Mouse (Mus musculus) cerebellum, postnatal 14 days (tissue): ENCODE data around the gene Sox5.

Experiments used
- DNase-seq, 2 experiments: peaks; one replicate each; pipeline ENCODE4 v3.0.0; 2021; ENCODE audit warnings: mixed read lengths in 2 of 2

Gene Sox5

DNA sequence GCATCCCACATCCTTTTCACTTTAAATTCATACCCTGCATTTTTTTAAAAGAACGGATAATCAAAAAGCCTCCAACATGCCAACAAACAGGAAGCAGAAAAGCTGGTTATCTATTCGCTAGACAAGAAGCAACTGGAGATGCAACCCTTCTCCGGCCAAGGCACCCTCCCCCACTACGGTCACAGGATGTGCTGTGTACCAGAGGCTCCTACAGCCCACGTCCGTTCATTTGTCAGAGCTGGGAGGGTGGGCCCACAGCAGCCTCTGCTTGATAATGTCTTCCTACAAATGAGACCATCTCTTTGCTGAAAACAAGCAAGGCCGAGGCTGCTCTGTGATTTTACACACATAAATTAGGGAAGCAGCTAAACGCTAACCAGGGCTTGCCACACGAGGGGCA is 69.9 kb downstream of the Sox5 start:
- DNase-seq = peak in 1 of 2 experiments; percentile 11

DNA sequence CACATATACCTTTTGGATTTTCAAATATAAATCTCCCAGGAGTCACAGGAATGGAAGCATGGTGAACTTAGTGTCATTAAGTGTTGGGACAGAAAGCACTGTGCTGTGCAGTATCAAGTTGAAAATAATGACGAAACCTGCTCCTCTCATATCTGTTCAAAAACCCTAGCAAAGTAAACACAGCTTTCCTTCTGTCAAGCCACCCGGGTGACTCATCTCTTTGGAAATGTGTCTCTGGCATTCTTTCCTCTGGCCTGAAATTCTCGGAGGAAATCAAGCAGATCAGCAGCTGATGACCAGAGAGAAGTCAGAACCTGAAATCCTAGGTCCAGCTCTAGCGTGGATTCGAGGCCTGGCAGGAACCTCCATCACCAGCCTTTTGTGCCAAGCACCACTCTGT is 71.0 kb downstream of the Sox5 start:
- DNase-seq = peak; percentile 24 to 41

DNA sequence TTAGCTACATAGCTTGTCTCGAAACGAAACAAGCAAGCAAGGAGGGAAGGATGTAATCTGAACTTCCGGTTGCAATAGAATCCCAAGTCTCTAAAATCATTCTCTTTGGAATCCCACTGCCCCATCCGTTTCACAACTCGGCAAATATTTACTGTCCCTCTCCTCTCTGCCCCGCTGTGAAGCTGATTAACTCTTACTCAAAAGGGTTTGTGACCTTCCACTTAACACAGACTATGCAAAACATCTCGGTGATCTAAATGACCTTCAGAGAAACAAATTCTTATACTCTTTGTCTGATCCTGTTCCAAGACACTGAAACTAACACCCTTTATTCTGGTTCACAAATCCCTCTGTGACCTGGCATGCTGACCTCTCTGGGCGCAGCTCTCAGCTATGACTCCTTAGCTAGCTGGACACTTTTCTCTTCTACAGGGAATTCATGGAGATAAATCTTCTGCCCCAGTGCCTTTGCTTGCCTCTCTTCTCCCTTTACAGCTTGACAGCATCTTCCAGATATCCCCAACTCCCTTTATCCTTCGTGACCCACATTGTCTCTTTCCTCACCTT is 72.1 kb downstream of the Sox5 start:
- DNase-seq = no peak

DNA sequence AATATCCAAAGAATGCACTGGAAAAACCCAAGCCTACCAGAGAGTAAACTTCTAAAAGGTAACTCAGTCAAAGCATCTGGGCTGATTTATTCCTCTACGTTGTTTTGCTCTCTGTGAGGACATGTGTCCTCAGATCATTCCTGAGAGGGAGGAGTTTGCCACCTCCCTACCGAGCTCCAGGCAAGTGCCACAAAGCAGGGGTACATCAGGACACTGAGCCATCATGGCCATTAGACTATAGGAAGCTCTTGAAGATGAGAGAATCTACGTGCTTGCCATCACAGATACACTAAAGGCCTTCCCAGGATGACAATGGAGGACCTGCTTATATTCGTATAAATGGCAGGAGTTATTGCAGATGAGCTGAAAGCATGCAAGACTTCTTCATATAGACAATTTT is 73.4 kb downstream of the Sox5 start:
- no peak for DNase-seq

DNA sequence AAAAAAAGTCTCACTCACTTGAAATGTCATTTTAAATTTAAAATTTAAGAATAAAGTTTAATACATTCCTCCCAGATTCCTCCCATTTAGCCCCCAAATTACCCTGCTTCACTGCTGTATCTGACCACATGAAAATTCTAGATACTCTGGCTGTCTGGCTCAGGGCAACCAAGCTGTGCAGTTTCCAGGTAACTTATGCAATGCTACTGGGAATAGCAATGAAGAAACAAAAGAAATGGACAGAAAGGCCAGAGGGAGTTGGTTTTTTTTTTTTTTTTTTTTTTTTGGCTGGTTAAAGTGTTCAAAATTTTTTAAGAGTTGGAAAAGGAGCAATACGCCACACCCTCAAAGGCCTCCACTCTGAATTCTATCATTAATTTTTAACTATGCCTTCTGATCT is 73.8 kb downstream of the Sox5 start:
- DNase-seq = no peak

DNA sequence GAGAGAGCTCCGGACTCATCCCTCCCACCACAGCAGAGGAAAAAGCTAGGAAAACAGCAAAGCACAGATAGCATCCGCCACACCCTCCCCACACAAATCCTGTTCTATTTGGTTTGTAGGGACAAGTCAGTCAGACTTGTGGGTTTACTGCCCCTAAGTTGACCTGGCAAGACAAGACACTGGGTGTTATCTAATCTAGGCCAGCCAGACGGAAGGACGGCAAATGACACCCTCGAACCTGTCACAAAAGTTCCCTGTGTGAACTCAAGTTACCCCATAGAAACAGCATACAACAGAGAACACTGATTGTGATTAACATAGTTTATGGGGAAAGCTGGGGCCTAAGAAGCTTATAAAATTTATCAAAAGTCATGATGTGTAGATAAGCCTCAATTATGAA is 76.8 kb downstream of the Sox5 start:
- DNase-seq = no peak

DNA sequence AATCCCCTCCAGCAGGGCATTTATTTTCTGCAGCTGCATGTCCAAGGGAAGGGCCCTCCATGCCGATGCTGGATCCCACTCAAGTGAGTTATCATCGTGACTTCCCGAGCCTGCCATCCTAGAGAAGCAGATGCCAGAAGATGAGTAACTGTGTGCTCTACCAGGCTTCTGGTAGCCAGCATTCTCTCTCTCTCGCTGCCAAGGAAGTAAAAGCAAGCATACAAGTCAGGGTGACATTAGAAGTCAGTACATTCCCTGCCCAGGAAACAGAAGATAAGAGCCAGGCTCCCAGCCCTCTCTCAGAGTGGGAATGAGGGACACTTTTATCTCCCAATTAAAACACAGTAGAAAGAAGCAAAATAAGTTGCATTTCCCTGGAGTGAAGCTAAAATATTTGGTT is 86.1 kb downstream of the Sox5 start:
- peak; percentile 21 to 23 for DNase-seq

DNA sequence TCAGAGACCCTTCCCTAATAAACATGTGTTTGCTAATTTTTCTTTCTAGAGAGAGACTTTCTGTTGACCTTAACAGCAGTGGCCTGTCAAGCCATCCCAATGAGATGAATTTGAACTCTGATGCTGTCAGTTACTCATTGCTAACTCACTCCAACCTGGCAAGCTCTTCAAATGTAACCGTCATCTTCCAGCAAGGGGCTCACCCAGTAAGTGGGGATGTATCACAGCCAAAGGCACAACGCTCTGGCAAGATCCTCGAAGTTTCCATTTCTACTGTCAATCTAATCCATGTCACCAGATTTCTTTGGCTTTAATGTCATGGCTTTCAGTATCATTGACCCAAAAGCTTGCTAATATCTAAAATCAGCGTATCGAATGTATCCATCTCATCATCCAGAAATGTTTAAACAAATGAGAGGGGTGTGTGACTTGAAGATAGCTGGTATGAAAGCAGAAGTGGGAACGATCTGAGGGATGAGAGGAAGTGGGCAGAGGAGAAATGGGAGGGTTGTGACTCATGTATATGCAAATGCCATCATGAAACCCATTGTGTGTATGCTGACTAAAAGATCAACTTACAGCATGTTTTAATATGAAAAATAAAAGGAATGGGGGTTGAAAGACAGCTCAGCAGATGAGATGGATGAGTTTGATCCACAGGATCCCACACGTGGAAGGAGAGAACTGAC is 88.4 kb downstream of the Sox5 start:
- DNase-seq = no peak

DNA sequence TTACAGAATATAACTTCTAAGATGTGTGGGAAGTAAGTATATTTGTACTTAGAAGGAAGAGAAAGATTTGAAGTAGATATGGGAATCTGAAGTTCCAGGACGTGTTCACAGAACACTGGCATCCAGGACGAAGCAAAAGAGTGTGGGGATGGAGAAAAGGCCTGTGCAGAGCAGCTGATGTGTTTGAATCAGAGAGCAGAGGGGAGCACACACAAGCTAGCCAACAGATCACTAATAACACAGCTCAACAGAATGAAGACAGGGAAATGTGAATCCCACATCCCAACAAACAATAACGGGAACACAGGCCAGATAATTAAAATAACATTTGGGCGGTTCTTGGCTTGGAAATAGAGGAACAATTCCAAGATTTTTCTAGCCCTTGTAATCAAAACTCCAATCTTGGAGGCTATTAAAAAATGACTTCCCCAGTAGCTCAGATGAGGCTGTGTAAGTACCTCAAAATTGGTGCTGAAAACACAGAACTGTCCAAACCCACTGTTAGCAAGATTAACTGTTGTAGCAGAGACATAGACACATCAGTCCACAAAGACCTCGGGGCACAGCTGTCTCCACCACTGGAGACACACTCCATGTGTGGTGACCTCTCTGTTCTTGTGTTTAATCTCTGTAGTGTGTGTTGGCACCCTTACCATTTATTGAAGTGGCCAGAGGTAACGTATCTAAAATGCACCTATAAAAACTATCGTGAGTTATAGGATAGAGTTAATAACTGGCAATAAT is 90.3 kb downstream of the Sox5 start:
- DNase-seq = no peak

DNA sequence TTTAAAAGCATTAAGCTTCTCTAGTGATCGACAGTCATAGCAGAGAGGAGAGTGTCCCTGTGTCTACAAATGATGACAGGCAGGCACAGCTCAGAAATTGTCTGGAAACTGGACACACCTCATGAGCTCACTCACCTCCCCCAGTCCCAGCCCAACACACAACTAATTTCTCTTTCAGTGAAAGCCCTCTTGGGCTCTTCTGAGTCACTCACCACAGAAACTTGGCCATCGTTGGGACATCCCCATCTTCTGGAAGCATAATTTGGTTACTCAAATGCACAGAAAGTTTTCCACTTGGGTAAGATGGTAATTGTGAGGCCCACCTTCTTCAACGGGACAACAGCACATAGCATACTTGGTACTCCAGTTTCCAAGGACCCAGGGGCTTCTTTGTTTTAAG is 92.7 kb downstream of the Sox5 start:
- no peak for DNase-seq

DNA sequence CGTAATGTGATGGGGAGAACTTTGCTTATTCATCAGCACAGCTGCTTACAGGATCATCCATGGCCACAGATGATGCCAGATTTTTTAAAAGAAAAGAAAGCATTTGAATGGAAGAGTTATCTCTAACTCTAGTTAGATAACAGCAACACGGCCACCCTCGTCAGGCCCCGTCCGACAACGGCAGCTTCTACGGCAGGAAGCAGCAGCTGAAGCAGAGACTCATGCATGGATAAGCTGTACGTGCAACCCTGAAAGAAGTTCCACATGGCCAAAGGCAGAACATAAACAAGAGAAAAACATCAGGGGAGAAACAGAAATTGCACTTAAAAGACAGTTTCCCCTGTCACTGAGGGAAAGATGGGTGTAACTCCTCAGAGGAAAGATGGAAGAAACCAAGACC is 94.1 kb downstream of the Sox5 start:
- no peak for DNase-seq

GRCm38 (mm10) chr6:144681045-144681789 is 100.6 kb downstream of the Sox5 start:
- DNase-seq = no peak

DNA sequence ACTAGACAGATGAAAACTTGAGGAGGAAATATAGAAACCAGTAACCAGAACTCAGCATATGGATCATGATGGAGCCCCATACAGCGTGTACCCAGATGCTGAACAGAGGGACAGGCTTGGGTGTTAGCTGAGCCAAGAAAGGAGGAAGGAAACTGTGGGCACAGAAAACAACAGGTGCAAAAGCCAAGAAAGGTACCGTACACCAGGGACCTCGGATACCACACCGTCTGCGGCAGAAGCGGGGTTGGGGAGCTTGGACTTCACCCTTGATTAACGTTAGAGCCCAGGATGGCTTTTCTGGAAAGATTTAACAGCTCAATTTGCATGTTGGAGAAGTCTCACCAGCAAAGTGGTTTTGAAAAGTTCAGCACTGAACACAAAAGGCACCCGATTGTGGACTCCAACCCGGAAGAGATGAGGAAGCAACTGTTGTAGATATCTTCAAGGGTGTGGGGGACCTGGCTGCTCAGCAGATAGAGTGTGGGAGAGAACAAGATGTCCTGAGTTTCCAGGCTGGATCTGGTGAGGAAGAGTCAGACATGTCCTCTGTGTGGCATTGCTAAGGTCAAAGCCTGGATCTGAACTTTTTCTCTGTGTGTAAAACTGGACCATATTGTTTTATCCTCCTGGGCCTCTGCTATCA is 104.2 kb downstream of the Sox5 start:
- DNase-seq = no peak

- DNase-seq = peak; percentile 36 to 52
Observed at GRCm38 (mm10) chr6:144675111-144675510, 106.7 kb downstream of the Sox5 start.

GRCm38 (mm10) chr6:144673906-144674305 is 107.9 kb downstream of the Sox5 start:
- no peak for DNase-seq

DNA sequence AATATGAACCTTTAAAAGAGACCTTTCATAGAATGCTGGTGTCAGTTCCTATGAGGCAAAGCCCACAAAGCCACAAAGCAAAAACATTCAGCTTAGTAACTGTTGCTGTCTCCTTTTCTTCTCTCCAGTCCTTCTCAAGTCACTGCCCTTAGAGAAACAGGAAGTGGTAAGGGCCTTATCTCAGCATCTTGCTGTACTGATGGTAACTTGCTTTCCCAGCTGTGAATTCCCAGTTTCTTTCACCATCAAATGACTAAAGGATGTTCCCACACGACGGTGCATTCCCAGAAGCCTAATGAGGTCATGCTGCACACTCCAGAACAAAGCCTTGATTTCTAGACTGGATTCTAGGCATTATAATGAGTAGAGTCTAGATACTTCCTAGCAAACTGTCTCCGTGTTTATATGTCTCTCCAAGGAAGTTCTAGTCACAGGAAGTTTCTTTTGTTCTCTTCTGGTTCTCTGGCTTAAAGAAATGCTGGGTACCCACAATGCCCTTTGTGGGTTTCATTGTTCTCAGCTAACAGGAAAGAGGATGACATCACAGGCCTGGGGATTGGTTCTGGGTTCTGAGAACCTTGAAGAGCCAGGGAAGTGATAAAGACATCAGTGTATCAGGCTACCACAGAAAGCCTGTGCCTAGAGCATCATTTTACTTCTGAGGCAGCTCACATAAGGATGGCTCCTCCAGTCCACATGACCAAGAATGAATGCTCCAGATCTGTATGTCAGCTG is 111.2 kb downstream of the Sox5 start:
- DNase-seq = no peak

GRCm38 (mm10) chr6:144666617-144667016 is 115.2 kb downstream of the Sox5 start:
- no peak for DNase-seq

- DNase-seq = no peak
Observed at GRCm38 (mm10) chr6:144664765-144665164, 117.0 kb downstream of the Sox5 start.

GRCm38 (mm10) chr6:144663516-144664074 is 118.2 kb downstream of the Sox5 start:
- DNase-seq = no peak

DNA sequence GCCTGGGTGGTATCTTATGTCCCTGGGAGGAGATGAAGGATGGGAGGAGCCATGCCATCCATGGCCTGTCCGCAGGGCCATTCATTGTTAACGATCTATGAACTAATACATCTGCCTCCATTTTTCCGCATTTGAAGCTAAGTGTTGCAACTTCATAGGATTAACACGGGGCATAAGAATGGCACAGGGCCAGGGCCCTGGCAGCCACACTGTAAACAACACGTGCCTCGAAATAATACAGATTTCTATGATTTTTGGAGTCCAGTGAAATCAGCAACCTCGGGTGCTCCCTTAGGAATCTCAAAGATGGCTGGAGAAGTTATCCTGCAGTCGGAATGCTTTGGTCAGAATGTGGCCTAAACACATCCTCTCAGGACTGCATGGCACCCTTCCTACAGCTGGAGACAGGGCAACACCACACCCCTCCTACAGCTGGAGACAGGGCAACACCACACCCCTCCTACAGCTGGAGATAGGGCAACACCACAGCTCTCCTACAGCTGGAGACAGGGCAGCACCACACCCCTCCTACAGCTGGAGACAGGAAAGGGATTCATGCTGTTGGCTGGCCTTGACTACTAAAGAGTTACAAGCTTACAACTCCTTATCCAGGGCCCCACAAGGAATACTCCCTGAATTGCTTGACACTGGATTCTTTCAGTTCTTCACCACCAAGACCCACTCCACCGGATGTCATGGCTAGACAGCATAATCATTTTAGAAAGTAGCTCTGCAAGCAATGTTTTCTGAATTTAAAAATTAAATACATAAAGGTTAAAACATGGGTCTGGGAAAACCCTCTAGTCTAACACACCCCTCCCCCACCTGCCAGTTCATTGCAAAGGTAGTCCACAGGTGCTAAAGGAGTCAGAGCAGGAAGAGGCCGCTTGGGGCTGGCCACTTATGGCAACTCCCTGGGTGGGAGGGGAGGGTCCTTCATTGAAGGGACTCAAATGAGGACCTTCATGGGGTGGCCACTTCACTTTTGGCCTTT is 122.4 kb downstream of the Sox5 start:
- DNase-seq = no peak

- DNase-seq = no peak
Observed at GRCm38 (mm10) chr6:144652876-144653275, 128.9 kb downstream of the Sox5 start.
